Mouse (Mus musculus) CH12.LX (cell line): ENCODE results near the gene Cetn2. TPM values are rescaled to one million over a fixed set of nuclear protein-coding genes. Genes with fewer than 3 reads are reported as not detected.

ENCODE experiments used
- DNase-seq: peaks from one replicate; pipeline ENCODE4 v3.0.0-alpha.2; 2013; ENCODE audit errors: extremely low read depth
- H3K27ac ChIP-seq: 2 replicates; pipeline ENCODE4 v1.5.1; 2012; ENCODE audit warnings: low read depth, mild to moderate bottlenecking, control low read depth, moderate library complexity; ENCODE audit not compliant: insufficient read depth
- H3K27me3 ChIP-seq: replicated peaks from 2 replicates; pipeline ENCODE3; 2012; ENCODE audit warnings: inconsistent platforms
- H3K36me3 ChIP-seq, 2 experiments: replicated peaks in 1 of 2; 2 replicates each; pipeline versions ENCODE3 to v1.6.1; 2012; ENCODE audit warnings: inconsistent platforms in 1 of 2, low read length in 1 of 2, mild to moderate bottlenecking in 1 of 2, mixed read lengths in 1 of 2, moderate library complexity in 1 of 2; ENCODE audit not compliant: control insufficient read depth in 1 of 2, insufficient read depth in 1 of 2
- H3K4me1 ChIP-seq, 2 experiments: 2 replicates each; pipeline ENCODE4 v1.6.1; 2012; ENCODE audit warnings: inconsistent platforms in 1 of 2, moderate library complexity in 1 of 2; ENCODE audit not compliant: insufficient read depth in 2 of 2, control insufficient read depth in 1 of 2
- H3K4me2 ChIP-seq: 2 replicates; pipeline ENCODE4 v1.6.1; 2012; ENCODE audit warnings: low read depth, mild to moderate bottlenecking, control low read depth; ENCODE audit not compliant: poor library complexity, insufficient read depth, severe bottlenecking
- H3K4me3 ChIP-seq, 3 experiments: fragments of 150-350 bp in 1 of 3; sonication (generic) in 1 of 3; replicated peaks in 1 of 3; 2 replicates each; pipeline versions ENCODE3 to v1.5.1; 2011 to 2012; ENCODE audit warnings: low read depth in 2 of 3, low read length in 2 of 3, mild to moderate bottlenecking in 2 of 3, moderate library complexity in 2 of 3, control low read depth in 1 of 3, improper control_type of control experiment in 1 of 3, inconsistent platforms in 1 of 3, mixed read lengths in 1 of 3; ENCODE audit not compliant: poor library complexity in 1 of 3
- H3K79me2 ChIP-seq: replicated peaks from 2 replicates; pipeline ENCODE4 v1.6.1; 2012; ENCODE audit warnings: mild to moderate bottlenecking, moderate library complexity; ENCODE audit not compliant: control insufficient read depth, poor library complexity, insufficient read depth, severe bottlenecking; ENCODE audit errors: extremely low read depth
- H3K9ac ChIP-seq: 2 replicates; pipeline ENCODE4 v1.6.1; 2012; ENCODE audit warnings: low read depth, mild to moderate bottlenecking, control low read depth, moderate library complexity; ENCODE audit not compliant: insufficient read depth
- H3K9me3 ChIP-seq: replicated peaks from 2 replicates; pipeline ENCODE3; 2012; ENCODE audit warnings: low read length, inconsistent platforms, mixed read lengths
- CTCF ChIP-seq, 2 experiments: IDR thresholded peaks in 1 of 2; conservative IDR thresholded peaks in 1 of 2; 2 replicates each; pipeline ENCODE4 v1.5.1; 2011 to 2012; ENCODE audit warnings: low read depth in 2 of 2, low read length in 2 of 2, improper control_type of control experiment in 1 of 2, inconsistent platforms in 1 of 2, mild to moderate bottlenecking in 1 of 2, moderate library complexity in 1 of 2
- HCFC1 ChIP-seq: IDR thresholded peaks from 2 replicates; pipeline ENCODE4 v1.6.1; 2012; ENCODE audit warnings: low read depth, mild to moderate bottlenecking, inconsistent platforms, low read length, improper control_type of control experiment
- PAX5 ChIP-seq: IDR thresholded peaks from 2 replicates; pipeline ENCODE4 v1.6.1; 2012; ENCODE audit warnings: low read length, inconsistent platforms, mixed read lengths
- POLR2A ChIP-seq: IDR thresholded peaks from 2 replicates; pipeline ENCODE4 v1.6.1; 2011; ENCODE audit warnings: low read depth, mild to moderate bottlenecking, improper control_type of control experiment, low read length
- POLR2AphosphoS2 ChIP-seq: IDR thresholded peaks from 2 replicates; pipeline ENCODE4 v1.6.1; 2011; ENCODE audit warnings: low read depth, low read length, improper control_type of control experiment
- SIN3A ChIP-seq: IDR thresholded peaks from 2 replicates; pipeline ENCODE4 v1.6.1; 2012; ENCODE audit warnings: low read length, improper control_type of control experiment, inconsistent platforms
- SMC3 ChIP-seq: IDR thresholded peaks from 2 replicates; pipeline ENCODE4 v1.6.1; 2011; ENCODE audit warnings: low read depth, low read length, improper control_type of control experiment
- TBP ChIP-seq: conservative IDR thresholded peaks from 2 replicates; pipeline ENCODE4 v1.6.1; 2011; ENCODE audit warnings: low read depth, low read length, improper control_type of control experiment
- UBTF ChIP-seq: IDR thresholded peaks from 2 replicates; pipeline ENCODE4 v1.6.1; 2012; ENCODE audit warnings: low read depth, mild to moderate bottlenecking, inconsistent platforms, low read length, improper control_type of control experiment, moderate library complexity
- ZC3H11A ChIP-seq: IDR thresholded peaks from 2 replicates; pipeline ENCODE4 v1.6.1; 2012; ENCODE audit warnings: low read depth, mild to moderate bottlenecking, inconsistent platforms, low read length, improper control_type of control experiment
- dilution Hi-C: fragments of 300-500 bp; cut with MboI; formaldehyde crosslinking; loops from 2 replicates; pipeline ENCODE4 v1.14.3; 2020; ENCODE audit warnings: low sequenced_read_pairs; ENCODE audit not compliant: extremely low pct_unique_long_range_greater_than_20kb, extremely low pct_ligation_motif_present
- in situ Hi-C: fragments of 300-500 bp; cut with MboI; formaldehyde crosslinking; loops from 3 replicates; pipeline ENCODE4 v1.14.3; 2019; ENCODE audit warnings: low sequenced_read_pairs, low pct_ligation_motif_present, low pct_unique_long_range_greater_than_20kb, mixed read lengths
- polyA plus RNA-seq: library from polyadenylated mRNA; unstranded; fragments of >175 nt; gene quantifications from 2 replicates; pipeline ENCODE4 v1.2.1, GENCODE M21; 2012; ENCODE audit warnings: low read depth; ENCODE audit not compliant: insufficient read length
- total RNA-seq, 2 experiments: library from RNA; depleted of rRNA; stranded (reverse); fragments of 300-350 nt in 1 of 2; fragments of >200 nt in 1 of 2; gene quantifications; 2 replicates each; pipeline ENCODE4 v1.2.3; 2012 to 2014

The Cetn2 gene
- total and polyA plus RNA-seq, 3 experiments, result 31.4 to 65.3 (median 55.9) TPM

DNA sequence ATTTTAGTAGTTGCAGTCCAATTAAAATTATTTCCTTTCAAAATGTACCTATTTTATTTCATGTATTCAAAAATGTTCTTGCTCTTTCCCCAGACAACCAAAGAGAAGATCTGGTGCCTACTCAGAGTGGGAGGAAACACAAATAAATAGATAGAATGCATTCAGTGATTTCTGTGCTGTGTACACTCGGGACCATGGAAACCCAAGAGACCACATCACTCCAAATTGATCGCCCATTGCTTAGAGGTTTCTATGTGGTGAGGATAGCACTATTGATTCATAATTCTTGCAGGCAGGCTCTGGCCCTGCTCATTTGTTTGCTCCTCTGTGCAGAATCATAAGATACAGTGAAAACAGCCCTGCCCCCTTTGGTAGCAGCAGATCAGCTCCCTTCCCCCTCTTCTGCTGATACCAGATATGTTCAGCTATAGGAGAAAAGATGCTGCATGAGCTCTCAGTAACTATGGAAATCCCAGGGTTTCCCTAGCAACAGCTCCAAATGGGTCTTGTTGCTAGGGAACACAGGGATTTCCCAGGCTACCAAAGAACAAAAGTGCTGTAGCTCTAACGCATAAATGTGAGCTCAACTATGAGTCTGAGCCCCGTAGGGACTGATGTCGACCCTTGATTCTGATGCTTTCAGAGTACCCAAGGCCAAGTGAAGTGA lies 22.7 kb downstream of the Cetn2 start:
- Histone ChIP-seq H3K9ac (no peak overlapping the region), H3K9me3 (no peaks in the 10 kb centered on the region), H3K27ac (no peak overlapping the region), H3K27me3 (no peaks in the 10 kb centered on the region), H3K4me3 (no peak overlapping the region), H3K4me1 (no peaks in the 10 kb centered on the region), H3K36me3 (no peaks in the 10 kb centered on the region), H3K4me2 (no peak overlapping the region), H3K79me2 (no peaks in the 10 kb centered on the region)
- DNase-seq, result no peak
- in situ Hi-C loops (no loop called here), dilution Hi-C loops (no loop called here)
- no peak for TF ChIP-seq UBTF
- TF ChIP-seq SMC3, result no peak
- TF ChIP-seq PAX5, result no peak
- no peak for TF ChIP-seq POLR2AphosphoS2
- TF ChIP-seq POLR2A, result no peak
- TF ChIP-seq TBP, result no peak
- no peak for TF ChIP-seq ZC3H11A
- TF ChIP-seq CTCF (conservative IDR thresholded peaks at IDR 0.05 in 1 of 2, IDR thresholded peaks at IDR 0.05 in 1 of 2; ENCODE audit: low read depth in 2 of 2, low read length in 2 of 2), result no peak
- TF ChIP-seq SIN3A, result no peak
- no peak for TF ChIP-seq HCFC1

Other genes with a start within 250 kb of the Cetn2 start
- not detected in 2 replicates for gene Gabrq, start 93.2 kb downstream of the Cetn2 start, total RNA-seq (2012; rRNA removed)
- not detected in 2 replicates for gene Gabrq, start 93.2 kb downstream of the Cetn2 start, total RNA-seq (2014; rRNA removed)
- gene Gabrq, start 93.2 kb downstream of the Cetn2 start, polyA plus RNA-seq, result not detected in 2 replicates
- 7.0 and 7.3 TPM in 2 replicates for gene Nsdhl, start 146 bp upstream of the Cetn2 start, total RNA-seq (2012; rRNA removed)
- 12.9 and 17.8 TPM in 2 replicates for gene Nsdhl, start 146 bp upstream of the Cetn2 start, total RNA-seq (2014; rRNA removed)
- gene Nsdhl, start 146 bp upstream of the Cetn2 start, polyA plus RNA-seq, result 20.0 and 20.5 TPM in 2 replicates
- not detected in 2 replicates for gene Zfp185, start 68.9 kb upstream of the Cetn2 start, total RNA-seq (2012; rRNA removed)
- not detected in 2 replicates for gene Zfp185, start 68.9 kb upstream of the Cetn2 start, total RNA-seq (2014; rRNA removed)
- gene Zfp185, start 68.9 kb upstream of the Cetn2 start, polyA plus RNA-seq, result not detected in 2 replicates
- 0.08 TPM in 1 of 2 replicates, not detected in the other for gene Pnma5, start 118.7 kb upstream of the Cetn2 start, total RNA-seq (2012; rRNA removed)
- 0.07 TPM in 1 of 2 replicates, not detected in the other for gene Pnma5, start 118.7 kb upstream of the Cetn2 start, total RNA-seq (2014; rRNA removed)
- gene Pnma5, start 118.7 kb upstream of the Cetn2 start, polyA plus RNA-seq, result 0.38 TPM in 1 of 2 replicates, not detected in the other
- not detected in 2 replicates for gene Pnma3, start 146.4 kb upstream of the Cetn2 start, total RNA-seq (2012; rRNA removed)
- not detected in 2 replicates for gene Pnma3, start 146.4 kb upstream of the Cetn2 start, total RNA-seq (2014; rRNA removed)
- not detected in 2 replicates for gene Pnma3, start 146.4 kb upstream of the Cetn2 start, polyA plus RNA-seq
- 1.3 and 2.3 TPM in 2 replicates for gene Xlr4a, start 164.1 kb upstream of the Cetn2 start, total RNA-seq (2012; rRNA removed)
- 0.39 and 1.7 TPM in 2 replicates for gene Xlr4a, start 164.1 kb upstream of the Cetn2 start, total RNA-seq (2014; rRNA removed)
- 0.95 TPM in 1 of 2 replicates, not detected in the other for gene Xlr4a, start 164.1 kb upstream of the Cetn2 start, polyA plus RNA-seq
- gene Xlr3a, start 178.7 kb upstream of the Cetn2 start, total RNA-seq (2012; rRNA removed), result 18.5 and 24.1 TPM in 2 replicates
- 18.1 and 19.5 TPM in 2 replicates for gene Xlr3a, start 178.7 kb upstream of the Cetn2 start, total RNA-seq (2014; rRNA removed)
- gene Xlr3a, start 178.7 kb upstream of the Cetn2 start, polyA plus RNA-seq, result 10.5 and 13.6 TPM in 2 replicates
- gene Gm14685, start 198.6 kb upstream of the Cetn2 start, total RNA-seq (2012; rRNA removed), result 0.17 and 0.55 TPM in 2 replicates
- 0.47 and 0.59 TPM in 2 replicates for gene Gm14685, start 198.6 kb upstream of the Cetn2 start, total RNA-seq (2014; rRNA removed)
- 1.1 and 1.5 TPM in 2 replicates for gene Gm14685, start 198.6 kb upstream of the Cetn2 start, polyA plus RNA-seq
- gene Xlr5b, start 230.4 kb upstream of the Cetn2 start, total RNA-seq (2012; rRNA removed), result not detected in 2 replicates
- gene Xlr5b, start 230.4 kb upstream of the Cetn2 start, total RNA-seq (2014; rRNA removed), result not detected in 2 replicates
- not detected in 2 replicates for gene Xlr5b, start 230.4 kb upstream of the Cetn2 start, polyA plus RNA-seq
- 0.08 and 0.21 TPM in 2 replicates for gene DXBay18, start 231.0 kb upstream of the Cetn2 start, total RNA-seq (2012; rRNA removed)
- gene DXBay18, start 231.0 kb upstream of the Cetn2 start, total RNA-seq (2014; rRNA removed), result 0.15 TPM in 1 of 2 replicates, not detected in the other
- 0.43 TPM in 1 of 2 replicates, not detected in the other for gene DXBay18, start 231.0 kb upstream of the Cetn2 start, polyA plus RNA-seq